Mouse (Mus musculus) spleen, adult 2 months (tissue): ENCODE results near the gene Rexo2.

Source experiments
- CTCF ChIP-seq: fragments of 200-500 bp; IDR thresholded peaks from 2 replicates; pipeline ENCODE4 v1.5.1; 2011; ENCODE audit warnings: mild to moderate bottlenecking, inconsistent platforms; ENCODE audit not compliant: insufficient read depth, insufficient read length, insufficient replicate concordance; ENCODE audit errors: extremely low read depth
- POLR2A ChIP-seq: fragments of 200-500 bp; IDR thresholded peaks from 2 replicates; pipeline ENCODE4 v1.6.1; 2011; ENCODE audit warnings: low read depth, low read length, inconsistent platforms

- TF ChIP-seq POLR2A (no peak), CTCF (peak; percentile 4; the same call in 1 of the 2 replicates)
These were observed 57.2 kb downstream of the Rexo2 start for GRCm38 (mm10) chr9:48423256-48423655.
